Mouse (Mus musculus) liver, adult 2 months (tissue): ENCODE measurements around the gene Dcn.

ENCODE experiments used
- CTCF ChIP-seq: fragments of 200-500 bp; IDR thresholded peaks from 2 replicates; pipeline ENCODE4 v1.5.1; 2011; ENCODE audit warnings: low read depth, low read length, control low read depth
- POLR2A ChIP-seq: fragments of 200-500 bp; IDR thresholded peaks from 2 replicates; pipeline ENCODE4 v1.6.1; 2011; ENCODE audit warnings: low read length, control low read depth; ENCODE audit not compliant: insufficient read depth; ENCODE audit errors: extremely low read depth

DNA sequence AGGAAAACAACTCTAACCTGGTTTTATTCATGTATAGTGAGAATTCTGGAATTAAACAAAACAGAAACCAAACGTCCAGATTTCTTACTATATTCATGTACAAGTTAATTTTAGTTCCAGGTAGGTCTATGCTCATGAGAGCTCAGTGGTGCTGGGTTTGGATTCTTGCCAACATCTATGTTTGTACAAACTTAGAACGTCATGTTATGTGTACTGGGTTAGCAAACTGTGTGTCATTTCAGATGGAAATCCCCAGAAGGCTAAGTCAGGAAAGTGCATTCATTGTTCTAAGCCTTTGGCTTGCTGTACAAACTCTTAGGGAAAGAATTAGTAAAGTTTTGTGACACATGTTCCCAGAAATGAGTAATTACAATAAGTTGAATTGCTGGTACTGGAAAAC, 37.1 kb upstream of the Dcn start:
- TF ChIP-seq CTCF: no peak
- no peak for TF ChIP-seq POLR2A
